Mouse (Mus musculus) ES-Bruce4 (cell line): ENCODE results near the gene Muc4.

Experiments used
- CTCF ChIP-seq: IDR thresholded peaks from one replicate; pipeline ENCODE4 v1.8.1; 2011; ENCODE audit warnings: low read depth, low read length
- POLR2A ChIP-seq: IDR thresholded peaks from one replicate; pipeline ENCODE4 v1.8.1; 2011; ENCODE audit warnings: low read length; ENCODE audit not compliant: insufficient read depth

DNA sequence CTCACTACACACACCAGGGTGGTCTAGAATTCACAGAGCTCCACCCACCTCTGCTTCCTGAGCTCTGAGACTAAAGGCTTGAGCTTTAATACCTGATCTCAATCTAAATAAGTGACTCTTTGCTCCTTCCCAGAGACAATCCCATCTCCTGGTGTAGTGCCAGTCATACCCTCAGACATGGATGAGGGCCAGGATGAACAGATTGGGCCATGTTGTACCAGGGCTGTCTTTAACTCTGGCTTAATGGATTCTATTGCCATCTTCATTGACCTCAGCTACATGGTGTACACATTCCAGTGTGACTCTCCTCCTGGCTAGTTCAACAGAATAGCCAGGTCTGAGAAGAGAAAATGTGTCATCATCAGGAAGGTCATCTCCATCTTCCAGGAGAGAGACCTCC is 9.2 kb upstream of the Muc4 start:
- TF ChIP-seq CTCF (no peak), POLR2A (no peak)
